Mouse (Mus musculus) left cerebral cortex, postnatal 4 days (tissue): ENCODE results near the gene Zranb2. TPM values are rescaled to one million over a fixed set of nuclear protein-coding genes. Genes with fewer than 3 reads are reported as not detected.

Experiments used
- DNase-seq: peaks from one replicate; pipeline ENCODE4 v3.0.0-alpha.2; 2022
- intact Hi-C: fragments of 180-260 bp; cut with DNase I; formaldehyde crosslinking; loops from one replicate; pipeline ENCODE4 v1.15.1; 2025
- microRNA-seq: library from miRNA; unstranded; fragments of <30 nt; microRNA quantifications from one replicate; pipeline ENCODE4 v1.2.0, GENCODE M21; 2022
- total RNA-seq, 2 experiments: library from RNA; stranded (reverse); gene quantifications; 2 replicates each; pipeline ENCODE4 v1.2.3; 2021

The Zranb2 gene
- total RNA-seq, 2 experiments from 2014 or later = 122 to 127 TPM

GRCm38 (mm10) chr3:157576862-157577261 lies 42.9 kb downstream of the Zranb2 start:
- intact Hi-C loops = no loop called here
- DNase-seq = no peak

GRCm38 (mm10) chr3:157578469-157579170 lies 44.7 kb downstream of the Zranb2 start:
- intact Hi-C loops = no loop called here
- DNase-seq = no peak

GRCm38 (mm10) chr3:157579376-157579775 lies 45.4 kb downstream of the Zranb2 start:
- no peak for DNase-seq
- intact Hi-C loops = no loop called here

GRCm38 (mm10) chr3:157580299-157580698 lies 46.3 kb downstream of the Zranb2 start:
- no peak for DNase-seq
- intact Hi-C loops = no loop called here

- intact Hi-C loops = no loop called here
These were observed 47.8 kb downstream of the Zranb2 start for GRCm38 (mm10) chr3:157581755-157582154.

GRCm38 (mm10) chr3:157582626-157583405 lies 48.9 kb downstream of the Zranb2 start:
- DNase-seq = no peak
- intact Hi-C loops = no loop called here

More at GRCm38 (mm10) chr3:157581755-157582154, 47.8 kb downstream of the Zranb2 start:
- DNase-seq = no peak

GRCm38 (mm10) chr3:157597837-157598379 lies 63.9 kb downstream of the Zranb2 start:
- no peak for DNase-seq
- intact Hi-C loops = no loop called here

Small RNA genes lying within 50 kb of the gene (microRNA-seq; reads per million reads assigned to microRNA genes)
- gene Mir186 = 407 reads per million, percentile 66 among the genes with 10 or more reads in this experiment

Other genes with a start within 250 kb of the Zranb2 start
- gene Ptger3, start 32.7 kb downstream of the Zranb2 start, total RNA-seq = 10 to 100 TPM; 15.8 to 17.0 TPM